Mouse (Mus musculus) ES-E14 (cell line): ENCODE data around the gene Pdzd3. TPM values are rescaled to one million over a fixed set of nuclear protein-coding genes. Genes with fewer than 3 reads are reported as not detected.

ENCODE experiments used
- DNase-seq: peaks from one replicate; pipeline ENCODE4 v3.0.0-alpha.2; 2013; ENCODE audit warnings: low read depth, low spot score
- H3K27ac ChIP-seq: 2 replicates; pipeline ENCODE4 v1.5.1; 2012; ENCODE audit warnings: low read depth, mild to moderate bottlenecking, low read length, moderate library complexity, mixed read lengths; ENCODE audit not compliant: poor library complexity, insufficient read depth, severe bottlenecking
- H3K36me3 ChIP-seq: 2 replicates; pipeline ENCODE4 v1.6.1; 2012; ENCODE audit warnings: mild to moderate bottlenecking, low read length, moderate library complexity, mixed read lengths; ENCODE audit not compliant: control insufficient read depth, poor library complexity, insufficient read depth, severe bottlenecking
- H3K4me1 ChIP-seq, 2 experiments: fragments of 150-350 bp in 1 of 2; sonication (generic) in 1 of 2; 2 replicates each; pipeline ENCODE4 v1.6.1; 2012; ENCODE audit warnings: low read length in 2 of 2, mild to moderate bottlenecking in 1 of 2, mixed read lengths in 1 of 2; ENCODE audit not compliant: control insufficient read depth in 2 of 2, insufficient read depth in 2 of 2, poor library complexity in 1 of 2
- H3K4me3 ChIP-seq, 2 experiments: fragments of 150-350 bp in 1 of 2; sonication (generic) in 1 of 2; 2 replicates each; pipeline ENCODE4 v1.5.1; 2012; ENCODE audit warnings: low read length in 2 of 2, low read depth in 1 of 2, mild to moderate bottlenecking in 1 of 2, mixed read lengths in 1 of 2; ENCODE audit not compliant: insufficient read depth in 1 of 2, poor library complexity in 1 of 2, severe bottlenecking in 1 of 2
- H3K9ac ChIP-seq: 2 replicates; pipeline ENCODE4 v1.6.1; 2012; ENCODE audit warnings: low read depth, mild to moderate bottlenecking, low read length, mixed read lengths; ENCODE audit not compliant: poor library complexity, insufficient read depth, severe bottlenecking
- H3K9me3 ChIP-seq: fragments of 150-350 bp; sonication (generic); 2 replicates; pipeline ENCODE4 v1.6.1; 2012; ENCODE audit warnings: low read depth, mild to moderate bottlenecking, low read length; ENCODE audit not compliant: control insufficient read depth, insufficient read depth
- CHD2 ChIP-seq: IDR thresholded peaks from 2 replicates; pipeline ENCODE4 v1.6.1; 2014; ENCODE audit warnings: mild to moderate bottlenecking, low read depth, low read length, inconsistent platforms
- HCFC1 ChIP-seq: IDR thresholded peaks from 2 replicates; pipeline ENCODE4 v1.6.1; 2012; ENCODE audit warnings: low read length, inconsistent platforms, borderline replicate concordance; ENCODE audit not compliant: insufficient read depth
- MAFK ChIP-seq: IDR thresholded peaks from 2 replicates; pipeline ENCODE4 v1.6.1; 2014; ENCODE audit warnings: mild to moderate bottlenecking, low read depth, low read length, inconsistent platforms; ENCODE audit not compliant: insufficient read depth
- ZC3H11A ChIP-seq: IDR thresholded peaks from 2 replicates; pipeline ENCODE4 v1.6.1; 2012; ENCODE audit warnings: low read depth, mild to moderate bottlenecking, inconsistent platforms, low read length, borderline replicate concordance
- ZNF384 ChIP-seq: IDR thresholded peaks from 2 replicates; pipeline ENCODE4 v1.6.1; 2012; ENCODE audit warnings: low read depth, low read length, inconsistent platforms
- in situ Hi-C, 2 experiments: fragments of 600-800 bp; cut with MboI; formaldehyde crosslinking; loops; one replicate each; pipeline ENCODE4 v1.15.1; 2025; ENCODE audit warnings: low sequenced_read_pairs in 2 of 2, inconsistent platforms in 1 of 2; ENCODE audit not compliant: unreplicated experiment in 2 of 2
- total RNA-seq: library from RNA; depleted of rRNA; stranded (reverse); fragments of 300-350 nt; gene quantifications from 2 replicates; pipeline ENCODE4 v1.2.3, GENCODE M21; 2012

Pdzd3 gene
- total RNA-seq, 1 experiment = 1.1 TPM

- Histone ChIP-seq H3K27ac (no peak overlapping the region), H3K9ac (no peak overlapping the region), H3K36me3 (no peaks in the 10 kb centered on the region), H3K9me3 (no peaks in the 10 kb centered on the region), H3K4me1 (peaks cover 0 to 9% of the 10 kb centered on the region in 2 experiments; a peak in 2 of 4 replicates), H3K4me3 (no peak overlapping the region)
- TF ChIP-seq MAFK (no peak), HCFC1 (no peak), ZC3H11A (no peak), CHD2 (no peak), ZNF384 (no peak)
- in situ Hi-C loops = no loop called here
- DNase-seq = no peak
These were observed 3.4 kb downstream of the Pdzd3 start for GRCm38 (mm10) chr9:44247907-44248306.

DNA sequence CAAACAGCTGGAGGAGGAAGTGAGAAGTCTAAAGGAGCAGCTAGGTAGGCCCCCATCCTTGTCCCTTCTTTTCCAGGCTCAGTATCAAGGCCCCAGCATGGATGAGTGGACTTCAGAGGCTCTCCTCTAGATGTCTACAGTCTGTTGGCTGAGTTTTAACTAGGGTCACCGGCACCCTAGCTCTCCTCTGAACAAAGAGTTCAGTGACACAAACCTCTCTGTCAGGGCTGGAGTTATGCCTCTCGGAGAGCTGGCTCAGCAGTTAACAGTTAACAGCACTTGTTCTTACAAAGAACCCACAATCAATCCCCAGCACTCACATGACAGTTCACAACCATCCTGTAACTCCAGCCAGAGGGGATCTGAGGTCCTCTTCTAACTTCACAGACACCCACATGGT, 7.7 kb downstream of the Pdzd3 start:
- no peak for DNase-seq
- Histone ChIP-seq H3K9ac (no peak overlapping the region), H3K36me3 (no peaks in the 10 kb centered on the region), H3K4me1 (no peaks in the 10 kb centered on the region), H3K9me3 (no peaks in the 10 kb centered on the region), H3K4me3 (no peak overlapping the region), H3K27ac (no peak overlapping the region)
- TF ChIP-seq MAFK = no peak
- no peak for TF ChIP-seq CHD2
- TF ChIP-seq HCFC1 = no peak
- no peak for TF ChIP-seq ZC3H11A
- no peak for TF ChIP-seq ZNF384
- in situ Hi-C loops = no loop called here

- Histone ChIP-seq H3K9ac (no peak overlapping the region), H3K36me3 (no peaks in the 10 kb centered on the region), H3K9me3 (no peaks in the 10 kb centered on the region), H3K4me1 (no peaks in the 10 kb centered on the region), H3K27ac (no peak overlapping the region), H3K4me3 (no peak overlapping the region)
- TF ChIP-seq CHD2 = no peak
- TF ChIP-seq MAFK = no peak
- TF ChIP-seq ZC3H11A = no peak
- TF ChIP-seq ZNF384 = no peak
- no peak for TF ChIP-seq HCFC1
- in situ Hi-C loops = no loop called here
- DNase-seq = no peak
These were observed 9.9 kb downstream of the Pdzd3 start for GRCm38 (mm10) chr9:44241418-44241817.

- no peaks in the 10 kb centered on the region for H3K9me3 ChIP-seq
- H3K27ac ChIP-seq = no peak overlapping the region
- H3K36me3 ChIP-seq = no peaks in the 10 kb centered on the region
- H3K4me3 ChIP-seq = no peak overlapping the region
- no peak overlapping the region for H3K9ac ChIP-seq
- in situ Hi-C loops = no loop called here
- DNase-seq = no peak
- H3K4me1 ChIP-seq = no peaks in the 10 kb centered on the region
- TF ChIP-seq ZNF384 (no peak), MAFK (no peak), CHD2 (no peak), HCFC1 (no peak), ZC3H11A (no peak)
These were observed 10.4 kb downstream of the Pdzd3 start for GRCm38 (mm10) chr9:44240911-44241310.

DNA sequence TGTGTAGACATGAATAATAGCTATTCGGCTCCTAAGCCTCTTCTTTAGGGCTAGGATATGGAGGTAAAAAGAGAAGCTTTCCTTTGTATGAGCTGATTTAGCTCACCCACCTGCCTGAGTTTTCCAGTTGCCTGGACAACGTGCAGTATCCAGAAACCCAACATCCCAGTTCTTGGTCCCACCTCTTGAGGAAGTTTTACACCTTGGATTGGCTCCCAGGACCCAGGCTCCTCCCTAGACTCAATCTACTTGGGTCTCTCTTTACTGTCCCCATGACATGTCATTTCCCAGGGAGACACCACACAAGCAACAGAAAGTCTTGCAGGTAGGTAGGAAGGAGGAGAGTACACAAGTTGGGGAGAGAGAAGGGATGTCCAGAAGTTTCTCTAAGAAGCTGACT, 10.9 kb downstream of the Pdzd3 start, which contains the start of gene Ccdc153:
Gene Ccdc153 (plus strand): TSS at position 278 of the 400 bp plus-strand sequence.
- TF ChIP-seq CHD2 = no peak
- no peak for TF ChIP-seq ZC3H11A
- TF ChIP-seq HCFC1 = no peak
- TF ChIP-seq ZNF384 = no peak
- no peak for TF ChIP-seq MAFK
- DNase-seq = no peak
- H3K36me3 ChIP-seq = no peaks in the 10 kb centered on the region
- no peaks in the 10 kb centered on the region for H3K9me3 ChIP-seq
- no peak within 1 kb of the TSS for H3K4me3 ChIP-seq
- no peaks in the 10 kb centered on the region for H3K4me1 ChIP-seq
- in situ Hi-C loops = no loop called here
- H3K27ac ChIP-seq = no peak within 1 kb of the TSS
- H3K9ac ChIP-seq = no peak within 1 kb of the TSS
